Mouse (Mus musculus) C2C12 (cell line): ENCODE measurements around the gene Osbpl3.

Experiments used
- CEBPB ChIP-seq: IDR thresholded peaks from one replicate; pipeline ENCODE4 v1.6.1; 2011; ENCODE audit warnings: low read depth, mild to moderate bottlenecking, control low read depth, moderate library complexity
- CTCF ChIP-seq: IDR thresholded peaks from one replicate; pipeline ENCODE4 v1.5.1; 2011; ENCODE audit not compliant: control insufficient read depth, insufficient read depth, insufficient read length
- MYOG ChIP-seq: IDR thresholded peaks from one replicate; pipeline ENCODE4 v1.6.1; 2011; ENCODE audit not compliant: control insufficient read depth, insufficient read length; ENCODE audit errors: extremely low read depth
- USF1 ChIP-seq: IDR thresholded peaks from one replicate; pipeline ENCODE4 v1.6.1; 2011; ENCODE audit warnings: low read depth, mild to moderate bottlenecking, control low read depth, moderate library complexity

- TF ChIP-seq CEBPB, result no peak
- no peak for TF ChIP-seq USF1
- TF ChIP-seq CTCF, result no peak
- no peak for TF ChIP-seq MYOG
Measured at GRCm38 (mm10) chr6:50346204-50346603, 109.8 kb downstream of the Osbpl3 start.
